Mouse (Mus musculus) heart, adult 2 months (tissue): ENCODE measurements around the gene Polk.

Source experiments
- CTCF ChIP-seq: fragments of 200-600 bp; IDR thresholded peaks from 2 replicates; pipeline ENCODE4 v1.8.1; 2022; ENCODE audit warnings: antibody characterized with exemption, mild to moderate bottlenecking, moderate library complexity
- EP300 ChIP-seq: fragments of 200-500 bp; IDR thresholded peaks from 2 replicates; pipeline ENCODE4 v1.6.1; 2011; ENCODE audit warnings: low read depth, low read length, control low read depth; ENCODE audit not compliant: insufficient read depth

GRCm38 (mm10) chr13:96468678-96469077 lies 73.7 kb downstream of the Polk start:
- no peak for TF ChIP-seq CTCF
- no peak for TF ChIP-seq EP300
